Mouse (Mus musculus) lung, postnatal 0 days (tissue): ENCODE data around the gene Ndufb5.

ENCODE experiments used
- CTCF ChIP-seq: IDR thresholded peaks from 2 replicates; pipeline ENCODE4 v1.5.1; 2016; ENCODE audit warnings: antibody characterized with exemption, mild to moderate bottlenecking
- EP300 ChIP-seq: IDR thresholded peaks from 2 replicates; pipeline ENCODE4 v1.6.1; 2016; ENCODE audit warnings: antibody characterized with exemption, mild to moderate bottlenecking, control low read depth

- TF ChIP-seq CTCF (no peak), EP300 (no peak)
Observed at GRCm38 (mm10) chr3:32694211-32694610, 42.6 kb upstream of the Ndufb5 start.
